Mouse (Mus musculus): ENCODE data around the gene Dennd1c. TPM values are rescaled to one million over a fixed set of nuclear protein-coding genes. Genes with fewer than 3 reads are reported as not detected.

Gene Dennd1c
- total and polyA plus RNA-seq, 3 experiments, result 6.8 to 33.9 (median 9.7) TPM

- H3K4me1 ChIP-seq (ENCODE audit: control insufficient read depth in 1 of 2, insufficient read depth in 2 of 2), result peaks cover 7 to 34% of the 10 kb centered on the region in 2 experiments; a peak in 3 of 4 replicates
- peak within 1 kb of the TSS; percentile 100 for H3K9ac ChIP-seq (ENCODE audit: insufficient read depth, low read depth)
- TF ChIP-seq USF1 (IDR thresholded peaks at IDR 0.05; ENCODE audit: low read depth, low read length), result peak; percentile 81
- TF ChIP-seq JUND (conservative IDR thresholded peaks at IDR 0.05; ENCODE audit: low read depth, low read length), result no peak
- TF ChIP-seq IRF4 (IDR thresholded peaks at IDR 0.05; ENCODE audit: low read depth, low read length), result peak; percentile 23; the same call in 1 of the 2 replicates
- TF ChIP-seq MXI1 (IDR thresholded peaks at IDR 0.05; ENCODE audit: low read depth, low read length), result peak; percentile 26
- TF ChIP-seq MEF2A (IDR thresholded peaks at IDR 0.05; ENCODE audit: borderline replicate concordance, low read depth, low read length), result no peak
- peak; percentile 73 for TF ChIP-seq POLR2A (IDR thresholded peaks at IDR 0.05; ENCODE audit: low read depth, low read length)
- peak; percentile 60; the same call in 1 of the 2 replicates for TF ChIP-seq NELFE (IDR thresholded peaks at IDR 0.05; ENCODE audit: low read depth, low read length)
- peak; percentile 31; the same call in 1 of the 2 replicates for TF ChIP-seq ELF1 (IDR thresholded peaks at IDR 0.05; ENCODE audit: low read depth, low read length)
- TF ChIP-seq UBTF (IDR thresholded peaks at IDR 0.05; ENCODE audit: low read depth, low read length), result 0 out of 2 replicates have a peak, but pooled peaks have one; percentile 43
- peak; percentile 76 for TF ChIP-seq NRF1 (IDR thresholded peaks at IDR 0.05; ENCODE audit: low read depth, low read length)
- TF ChIP-seq MAZ (IDR thresholded peaks at IDR 0.05; ENCODE audit: low read depth, low read length), result peak; percentile 82
- TF ChIP-seq ZMIZ1 (IDR thresholded peaks at IDR 0.05; ENCODE audit: low read depth, low read length), result peak; percentile 51; the same call in 1 of the 2 replicates
- peak; percentile 52; the same call in 1 of the 2 replicates for TF ChIP-seq TCF12 (IDR thresholded peaks at IDR 0.05; ENCODE audit: low read depth, low read length)
- no peak for TF ChIP-seq ETS1 (conservative IDR thresholded peaks at IDR 0.05; ENCODE audit: low read depth, low read length)
- TF ChIP-seq BHLHE40 (IDR thresholded peaks at IDR 0.05; ENCODE audit: low read depth, low read length), result 0 out of 2 replicates have a peak, but pooled peaks have one; percentile 22
- H3K4me3 ChIP-seq (replicated peaks in 1 of 3; ENCODE audit: low read depth in 2 of 3, low read length in 2 of 3, poor library complexity in 1 of 3), result peak within 1 kb of the TSS; percentile 82 to 95 (median 83)
- H3K36me3 ChIP-seq (replicated peaks in 1 of 2; ENCODE audit: control insufficient read depth in 1 of 2, insufficient read depth in 1 of 2, low read length in 1 of 2), result peaks cover 26 to 32% of the 10 kb centered on the region in 2 experiments
- in situ Hi-C loops (cut with MboI; ENCODE audit: low pct_ligation_motif_present, low pct_unique_long_range_greater_than_20kb, low sequenced_read_pairs), result no loop called here
- peak within 1 kb of the TSS; percentile 99 for H3K4me2 ChIP-seq (ENCODE audit: insufficient read depth, low read depth, poor library complexity, severe bottlenecking)
- H3K9me3 ChIP-seq (replicated peaks; ENCODE audit: low read length), result no peaks in the 10 kb centered on the region
- H3K27ac ChIP-seq (ENCODE audit: insufficient read depth, low read depth), result peak within 1 kb of the TSS; percentile 31
- dilution Hi-C loops (cut with MboI; ENCODE audit: extremely low pct_ligation_motif_present, extremely low pct_unique_long_range_greater_than_20kb, low sequenced_read_pairs), result no loop called here
- DNase-seq (ENCODE audit: extremely low read depth), result no peak
- H3K79me2 ChIP-seq (replicated peaks; ENCODE audit: control insufficient read depth, extremely low read depth, insufficient read depth, poor library complexity, severe bottlenecking), result peaks cover 47% of the 10 kb centered on the region
- no peaks in the 10 kb centered on the region for H3K27me3 ChIP-seq (replicated peaks)
Observed at GRCm38 (mm10) chr17:57030931-57031660, 47.2 kb downstream of the Dennd1c start, which contains the start of gene Khsrp. Gene Khsrp (minus strand): TSS chr17:57031522.

GRCm38 (mm10) chr17:57029691-57030090 lies 48.6 kb downstream of the Dennd1c start:
- Histone ChIP-seq H3K27me3 (replicated peaks) (no peaks in the 10 kb centered on the region), H3K4me1 (ENCODE audit: control insufficient read depth in 1 of 2, insufficient read depth in 2 of 2) (peaks cover 7 to 27% of the 10 kb centered on the region in 2 experiments; a peak in 3 of 4 replicates), H3K4me3 (replicated peaks in 1 of 3; ENCODE audit: low read depth in 2 of 3, low read length in 2 of 3, poor library complexity in 1 of 3) (peak overlapping the region; percentile 82 to 95 (median 83)), H3K27ac (ENCODE audit: insufficient read depth, low read depth) (no peak overlapping the region), H3K36me3 (replicated peaks in 1 of 2; ENCODE audit: control insufficient read depth in 1 of 2, insufficient read depth in 1 of 2, low read length in 1 of 2) (peaks cover 40 to 46% of the 10 kb centered on the region in 2 experiments), H3K79me2 (replicated peaks; ENCODE audit: control insufficient read depth, extremely low read depth, insufficient read depth, poor library complexity, severe bottlenecking) (peaks cover 47% of the 10 kb centered on the region), H3K4me2 (ENCODE audit: insufficient read depth, low read depth, poor library complexity, severe bottlenecking) (peak overlapping the region; percentile 99), H3K9ac (ENCODE audit: insufficient read depth, low read depth) (peak overlapping the region; percentile 100), H3K9me3 (replicated peaks; ENCODE audit: low read length) (no peaks in the 10 kb centered on the region)
- dilution Hi-C loops (cut with MboI; ENCODE audit: extremely low pct_ligation_motif_present, extremely low pct_unique_long_range_greater_than_20kb, low sequenced_read_pairs) (no loop called here), in situ Hi-C loops (cut with MboI; ENCODE audit: low pct_ligation_motif_present, low pct_unique_long_range_greater_than_20kb, low sequenced_read_pairs) (no loop called here)
- DNase-seq (ENCODE audit: extremely low read depth), result peak; percentile 62
- TF ChIP-seq MAFK (IDR thresholded peaks at IDR 0.05; ENCODE audit: insufficient replicate concordance, low read length) (no peak), POLR2A (IDR thresholded peaks at IDR 0.05; ENCODE audit: low read depth, low read length) (0 out of 2 replicates have a peak, but pooled peaks have one; percentile 25), TBP (conservative IDR thresholded peaks at IDR 0.05; ENCODE audit: low read depth, low read length) (0 out of 2 replicates have a peak, but pooled peaks have one; percentile 18)
